Mouse (Mus musculus) urinary bladder, postnatal 25 days (tissue): ENCODE results near the gene Krt83.

Experiments used
- DNase-seq: peaks from one replicate; pipeline ENCODE4 v3.0.0; 2022; ENCODE audit warnings: low spot score

Gene Krt83

DNA sequence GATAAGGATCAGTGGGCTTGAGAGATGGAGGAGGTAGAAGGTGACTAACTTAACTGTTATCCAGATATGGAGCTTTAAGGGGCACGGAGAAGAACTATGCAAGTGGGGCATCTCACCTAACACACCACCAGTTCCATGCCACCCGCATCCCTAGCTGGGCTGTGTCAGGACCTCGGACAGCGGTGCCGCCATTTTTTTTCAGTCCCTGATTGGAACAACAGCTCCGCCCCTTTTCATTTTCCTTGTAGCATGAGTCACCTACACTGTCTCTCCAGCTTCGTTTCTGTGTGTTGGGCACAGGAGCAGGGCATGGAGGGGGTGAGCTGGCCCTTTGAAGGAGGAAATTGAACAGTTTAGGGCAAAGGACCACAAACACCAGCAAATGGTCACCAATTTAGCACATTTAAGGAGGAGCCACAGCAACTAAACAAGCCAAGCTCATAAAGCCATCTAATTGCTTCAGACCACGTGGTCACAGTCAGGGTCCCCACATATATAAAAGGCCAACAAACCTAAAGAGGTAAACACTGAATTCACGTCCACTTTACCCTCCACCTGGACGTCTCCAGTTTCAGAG lies 18.3 kb downstream of the Krt83 start, which contains the start of gene Krt86:
TSS of gene Krt86 (plus strand) at position 527 of the 577 bp plus-strand sequence.
- DNase-seq = peak; percentile 41

DNA sequence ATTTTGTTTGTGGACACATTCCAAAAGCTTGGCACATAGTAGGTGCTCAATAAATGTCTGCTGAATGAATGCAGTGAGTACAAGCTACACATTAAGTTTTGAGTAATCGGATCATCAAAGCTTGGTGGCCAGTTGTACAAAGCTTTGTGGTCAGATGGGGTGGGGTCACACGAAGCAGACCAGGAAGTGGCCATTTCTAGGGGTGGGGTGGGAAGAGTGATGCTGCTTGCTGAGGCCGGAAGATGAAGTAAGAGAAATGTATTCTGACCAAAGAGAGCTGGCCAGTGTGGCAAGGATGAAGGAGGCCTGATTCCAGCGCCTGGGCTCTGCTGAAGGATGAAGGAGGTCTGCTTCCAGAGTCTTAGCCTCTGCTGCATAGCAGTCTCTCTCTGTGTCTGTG lies 22.2 kb downstream of the Krt83 start:
- no peak for DNase-seq

DNA sequence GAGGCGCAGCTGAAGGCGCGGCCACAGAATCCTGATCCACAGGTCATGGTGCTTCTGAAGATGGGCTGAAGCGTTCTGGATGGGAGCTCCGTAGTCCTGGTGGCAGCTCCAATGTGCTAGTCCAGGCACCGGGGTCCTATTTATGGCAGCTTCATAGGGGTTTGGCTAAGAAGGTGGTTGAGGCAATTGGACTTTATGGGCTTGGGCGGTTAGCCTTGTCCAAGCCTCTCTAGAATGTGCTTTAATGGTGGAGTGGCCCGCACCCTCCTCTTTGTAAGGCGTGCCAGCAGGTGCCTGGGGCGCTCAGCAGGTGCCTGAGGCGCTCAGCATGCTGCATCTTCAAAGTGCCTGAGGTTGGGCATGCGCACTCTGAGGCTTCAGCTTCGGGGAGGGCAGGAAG lies 27.7 kb downstream of the Krt83 start, which contains the start of gene Krt81:
TSS of gene Krt81 (minus strand) at position 101 of the 400 bp plus-strand sequence.
- no peak for DNase-seq

DNA sequence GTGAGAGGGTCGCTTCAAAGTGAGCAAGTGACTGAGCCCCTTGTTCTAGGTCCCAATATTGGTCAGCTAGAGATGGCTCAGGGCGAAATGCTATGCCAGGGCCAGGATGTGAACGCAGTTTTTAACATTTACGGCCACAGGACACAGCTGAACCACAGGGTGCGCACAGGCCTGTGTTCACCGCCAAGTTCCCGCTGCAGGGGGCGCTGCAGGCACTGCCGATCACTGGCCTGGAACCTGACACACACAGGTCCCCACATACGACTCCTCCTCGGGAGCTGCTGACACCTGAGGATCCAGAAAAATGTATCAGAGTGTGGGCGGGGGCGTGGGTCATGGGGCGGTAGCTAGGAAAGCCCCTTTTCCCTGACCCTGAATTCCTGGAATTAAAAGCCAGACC lies 32.0 kb downstream of the Krt83 start:
- DNase-seq = no peak

DNA sequence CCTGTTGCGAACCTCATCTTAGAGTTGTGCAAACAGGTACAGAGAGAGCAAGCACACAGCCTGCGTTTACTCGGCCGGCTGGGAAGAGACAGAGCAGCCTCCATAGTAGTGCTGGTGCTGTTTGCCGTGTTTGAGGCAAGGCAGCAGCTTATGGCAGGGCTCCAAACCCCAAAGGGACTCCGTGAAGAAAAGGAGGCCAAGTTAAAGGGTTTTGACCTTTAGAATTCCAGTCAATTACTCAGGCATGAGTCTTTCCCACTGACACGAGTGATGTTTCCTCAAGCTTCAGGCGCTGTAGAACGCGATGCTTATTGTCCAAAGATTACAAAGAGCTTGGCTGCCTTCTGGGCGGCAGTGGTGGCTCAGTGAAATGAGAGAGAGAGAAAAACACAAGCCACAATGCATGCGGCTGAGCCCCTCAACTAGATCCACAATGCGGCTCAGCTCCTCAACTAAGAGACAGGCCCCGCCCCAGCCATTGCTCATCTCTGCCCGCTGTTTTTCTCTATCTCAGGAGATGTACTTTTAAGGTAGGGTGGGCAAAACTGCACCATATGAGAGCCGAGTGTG lies 32.9 kb downstream of the Krt83 start:
- DNase-seq = no peak

DNA sequence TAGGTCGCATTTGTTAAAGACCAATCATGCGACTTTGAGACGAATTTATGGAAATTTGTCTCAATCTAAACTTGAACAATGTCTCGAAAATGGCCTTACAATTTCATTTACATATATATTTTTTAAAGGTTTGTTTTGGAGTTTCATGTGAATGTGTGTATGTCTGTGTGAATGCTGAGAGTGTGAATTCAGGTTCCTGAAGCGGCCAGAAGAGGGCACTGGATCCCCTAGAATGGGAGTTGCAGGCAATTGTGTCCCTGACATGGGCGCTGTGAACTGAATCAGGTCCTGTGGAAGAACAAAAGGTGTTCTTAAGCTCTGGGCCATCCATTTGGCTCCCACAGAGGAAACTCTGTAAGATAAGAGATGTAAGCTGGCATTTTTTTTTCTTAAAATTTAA lies 35.4 kb downstream of the Krt83 start:
- DNase-seq = no peak

DNA sequence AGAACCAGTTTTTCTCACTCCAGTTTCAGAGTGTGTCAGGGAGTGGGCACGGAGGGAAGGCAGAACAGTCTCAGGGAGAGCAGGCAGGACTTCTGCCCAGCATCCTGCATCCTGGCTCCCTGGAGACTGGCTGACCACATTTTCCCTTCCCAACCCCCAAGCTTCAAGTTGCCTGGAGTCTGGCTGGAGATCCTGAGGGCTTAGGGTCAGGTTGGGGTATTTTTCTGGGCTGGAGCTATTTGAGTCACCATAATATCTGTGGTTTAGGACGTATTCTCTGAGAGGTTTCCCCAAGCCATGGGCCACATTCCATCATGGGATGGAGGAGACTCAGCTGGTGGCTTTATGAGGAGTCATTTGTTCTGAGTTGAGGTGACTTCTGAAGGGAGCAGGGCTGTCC lies 36.0 kb downstream of the Krt83 start:
- no peak for DNase-seq

DNA sequence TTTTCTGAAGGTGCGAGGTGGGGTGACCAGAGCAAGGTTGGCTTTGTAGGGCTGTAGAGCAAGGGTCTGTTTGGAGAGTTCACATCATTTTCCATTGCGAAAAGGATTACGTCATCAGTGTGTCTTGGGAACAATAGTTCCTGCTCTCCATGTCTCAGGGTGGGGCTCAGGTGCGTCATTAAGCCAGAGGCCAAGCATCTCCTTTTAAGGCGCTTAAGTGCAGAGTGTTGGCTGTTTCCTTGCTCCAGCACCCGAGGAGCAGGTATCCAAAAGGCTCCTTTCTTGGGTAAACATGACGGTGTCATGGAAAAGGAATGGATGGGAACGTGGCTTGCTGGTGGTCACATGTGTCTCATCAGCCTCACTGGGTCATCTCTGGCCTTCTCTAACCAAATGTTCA lies 36.5 kb downstream of the Krt83 start:
- DNase-seq = no peak

DNA sequence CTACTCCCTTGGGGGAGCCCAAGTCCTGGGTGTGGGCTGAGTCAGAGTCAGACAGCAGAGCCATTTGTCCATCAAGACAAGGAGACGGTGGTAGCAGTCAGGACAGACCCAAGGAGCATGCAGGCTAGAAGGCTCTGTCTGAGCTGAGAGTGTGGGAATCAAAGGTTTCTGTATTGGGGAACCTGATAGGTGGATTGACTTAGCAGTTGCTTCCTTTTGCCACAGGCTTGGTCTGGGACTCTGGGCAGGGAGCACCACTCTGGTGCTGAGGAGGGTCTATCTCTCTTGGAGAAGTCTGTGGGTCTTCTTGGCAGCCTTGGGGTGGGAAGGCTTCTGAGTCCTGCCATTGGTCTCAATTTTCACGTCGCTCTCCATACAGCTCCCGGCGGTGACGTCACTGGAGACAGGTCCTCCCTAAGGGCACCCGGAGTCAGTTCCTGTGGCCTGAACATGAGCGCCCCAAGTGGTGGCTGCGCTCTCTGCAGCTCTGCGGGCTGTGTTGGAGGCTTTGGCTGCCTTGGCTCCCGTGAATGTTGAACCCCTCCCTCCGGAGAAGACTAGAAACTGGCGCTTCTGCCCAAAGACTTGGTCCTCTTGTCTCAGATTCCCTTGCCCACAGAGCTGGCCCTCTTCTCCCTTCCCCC lies 38.1 kb downstream of the Krt83 start:
- peak; percentile 73 for DNase-seq

DNA sequence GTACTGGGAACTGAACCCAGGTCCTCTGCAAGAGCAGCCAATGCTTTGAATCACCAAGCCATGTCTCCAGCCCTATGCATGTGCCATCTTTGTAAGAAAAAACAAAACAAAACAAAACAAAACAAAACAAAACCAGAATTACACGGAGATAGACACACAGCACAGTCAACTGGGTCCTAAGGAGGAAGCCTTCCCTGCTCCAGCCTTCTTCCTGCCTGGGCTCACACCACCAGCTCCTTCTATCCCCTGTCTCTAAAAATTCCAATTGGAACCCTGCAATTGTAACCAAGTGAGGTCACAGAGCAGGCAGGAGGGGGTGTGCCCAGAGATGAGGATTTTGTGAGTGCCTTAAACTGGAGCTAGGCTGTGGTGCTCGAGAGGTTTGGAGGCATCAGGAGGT lies 43.9 kb downstream of the Krt83 start, which contains the start of gene Krt88:
TSS of gene Krt88 (plus strand) at position 301 of the 400 bp plus-strand sequence.
- DNase-seq = no peak

DNA sequence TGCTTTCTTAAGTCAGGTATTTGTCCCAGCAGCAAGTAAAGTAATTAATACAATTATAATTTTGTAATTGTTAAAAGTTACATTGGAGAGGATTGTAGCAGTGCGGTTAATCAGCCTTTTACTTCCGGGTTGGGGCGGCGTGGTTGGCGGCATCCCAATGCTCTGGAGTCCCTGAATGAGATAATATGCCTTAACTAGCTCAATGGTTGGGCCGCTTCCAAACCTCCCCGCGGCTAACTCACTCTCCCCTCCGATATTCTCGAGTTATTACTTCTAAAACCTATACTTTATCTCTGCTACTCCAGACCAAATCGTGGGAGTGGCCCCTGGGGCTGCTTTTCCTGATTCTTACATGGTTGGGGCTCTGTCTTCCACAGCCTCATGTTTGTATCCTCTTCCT lies 44.7 kb downstream of the Krt83 start:
- no peak for DNase-seq

DNA sequence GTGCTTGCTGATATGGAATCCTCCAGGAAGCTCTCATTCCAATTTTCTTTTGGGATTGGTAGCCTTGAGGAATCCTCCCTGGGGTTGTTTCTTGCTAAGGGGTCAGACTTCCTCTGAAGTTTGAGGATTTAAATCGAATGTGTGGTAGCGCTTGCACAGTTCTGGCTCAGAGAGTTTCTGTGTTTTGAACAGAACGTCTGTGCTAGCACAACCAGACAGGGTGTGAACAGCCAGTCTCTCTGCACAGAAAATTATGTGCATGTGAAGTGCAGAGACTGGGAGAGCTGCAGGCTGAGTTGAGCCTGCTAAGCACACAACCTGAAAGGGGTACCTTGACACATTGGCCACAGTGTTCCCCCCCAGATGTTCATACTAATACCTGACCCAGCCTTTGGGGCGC lies 50.5 kb downstream of the Krt83 start:
- no peak for DNase-seq

DNA sequence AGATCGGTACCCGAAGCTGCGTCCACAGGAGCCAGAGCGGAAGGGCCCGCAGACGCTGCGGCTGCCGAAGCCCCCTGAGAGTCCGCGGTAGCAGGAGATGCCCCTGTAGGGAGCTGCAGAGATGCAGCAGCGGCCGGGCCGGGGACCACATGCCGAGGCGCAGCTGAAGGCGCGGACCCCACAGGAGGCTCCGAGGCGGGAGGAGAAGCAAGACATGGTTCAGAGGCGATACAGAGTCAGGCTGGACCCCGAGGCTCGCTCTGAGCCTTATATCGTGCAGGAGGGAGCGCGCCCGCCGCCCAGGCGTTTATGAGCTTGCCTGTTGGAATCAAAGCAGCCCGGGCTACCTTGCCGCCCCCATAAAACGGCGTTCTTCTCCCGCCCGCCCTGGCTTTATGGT lies 52.8 kb downstream of the Krt83 start, which contains the start of gene Krt87:
TSS of gene Krt87 (minus strand) at position 250 of the 400 bp plus-strand sequence.
- DNase-seq = no peak

DNA sequence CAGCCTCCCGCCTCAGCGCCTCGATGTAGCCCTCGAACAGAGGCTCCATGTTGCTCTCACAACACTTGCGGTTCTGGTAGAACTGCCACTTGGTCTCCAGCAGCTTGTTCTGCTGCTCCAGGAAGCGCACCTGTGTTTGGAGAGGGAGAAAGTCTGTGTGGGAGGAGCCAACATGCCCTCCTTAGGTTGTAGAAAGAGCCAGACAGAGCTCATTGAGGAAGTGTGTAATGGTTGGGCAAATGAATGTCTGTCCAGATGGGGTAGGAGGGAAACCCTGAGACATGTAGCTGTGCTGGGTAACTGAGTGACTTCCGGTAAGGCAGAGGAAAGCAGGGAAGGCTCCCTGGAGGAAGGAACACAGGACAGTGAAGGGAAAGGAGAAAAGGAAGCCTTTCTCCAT lies 54.7 kb downstream of the Krt83 start:
- no peak for DNase-seq
